Mouse (Mus musculus) limb, embryonic 15.5 days (tissue): ENCODE results near the gene Frem2. TPM values are rescaled to one million over a fixed set of nuclear protein-coding genes. Genes with fewer than 3 reads are reported as not detected.

Source experiments
- ATAC-seq: fragments of 200-750 bp; cut with Nextera tagmentation; 2 replicates; pipeline ENCODE4 v1.8.0; 2017; ENCODE audit warnings: low read depth, moderate TSS enrichment; ENCODE audit not compliant: insufficient number of reproducible peaks, low FRiP score, low TSS enrichment
- H3K27ac ChIP-seq: fragments of 300-500 bp; sonication (generic); 2 replicates; pipeline ENCODE4 v1.5.1; 2015; ENCODE audit warnings: moderate library complexity, mild to moderate bottlenecking, inconsistent platforms
- H3K27me3 ChIP-seq: fragments of 300-500 bp; sonication (generic); 2 replicates; pipeline ENCODE4 v1.6.1; 2015; ENCODE audit warnings: inconsistent platforms
- H3K36me3 ChIP-seq: fragments of 300-500 bp; sonication (generic); 2 replicates; pipeline ENCODE4 v1.6.1; 2015; ENCODE audit warnings: inconsistent platforms
- H3K4me1 ChIP-seq: fragments of 300-500 bp; sonication (generic); 2 replicates; pipeline ENCODE4 v1.6.1; 2015; ENCODE audit warnings: inconsistent platforms
- H3K4me2 ChIP-seq: fragments of 300-500 bp; sonication (generic); 2 replicates; pipeline ENCODE4 v1.6.1; 2015; ENCODE audit warnings: mild to moderate bottlenecking, inconsistent platforms
- H3K4me3 ChIP-seq: fragments of 300-500 bp; sonication (generic); 2 replicates; pipeline ENCODE4 v1.5.1; 2015; ENCODE audit warnings: mild to moderate bottlenecking, inconsistent platforms
- H3K9ac ChIP-seq: fragments of 300-500 bp; sonication (generic); 2 replicates; pipeline ENCODE4 v1.6.1; 2015; ENCODE audit warnings: inconsistent platforms
- H3K9me3 ChIP-seq: fragments of 300-500 bp; sonication (generic); 2 replicates; pipeline ENCODE4 v1.6.1; 2016; ENCODE audit warnings: inconsistent platforms
- WGBS: fragments of 180-500 bp; shearing (Covaris S2); methylation state at CpG from one replicate; pipeline ENCODE4 v1.1.7; 2015; 5-methylcytosine and 5-hydroxymethylcytosine counted together
- polyA plus RNA-seq: library from polyadenylated mRNA; unstranded; fragments of >200 nt; fragmentation: Nextera tagmentation; extraction: Ambion mirVana; gene quantifications from 2 replicates; pipeline ENCODE4 v1.2.1, GENCODE M21; 2015

Gene Frem2
- polyA plus RNA-seq, 1 experiment from 2014 or later: 5.2 TPM

DNA sequence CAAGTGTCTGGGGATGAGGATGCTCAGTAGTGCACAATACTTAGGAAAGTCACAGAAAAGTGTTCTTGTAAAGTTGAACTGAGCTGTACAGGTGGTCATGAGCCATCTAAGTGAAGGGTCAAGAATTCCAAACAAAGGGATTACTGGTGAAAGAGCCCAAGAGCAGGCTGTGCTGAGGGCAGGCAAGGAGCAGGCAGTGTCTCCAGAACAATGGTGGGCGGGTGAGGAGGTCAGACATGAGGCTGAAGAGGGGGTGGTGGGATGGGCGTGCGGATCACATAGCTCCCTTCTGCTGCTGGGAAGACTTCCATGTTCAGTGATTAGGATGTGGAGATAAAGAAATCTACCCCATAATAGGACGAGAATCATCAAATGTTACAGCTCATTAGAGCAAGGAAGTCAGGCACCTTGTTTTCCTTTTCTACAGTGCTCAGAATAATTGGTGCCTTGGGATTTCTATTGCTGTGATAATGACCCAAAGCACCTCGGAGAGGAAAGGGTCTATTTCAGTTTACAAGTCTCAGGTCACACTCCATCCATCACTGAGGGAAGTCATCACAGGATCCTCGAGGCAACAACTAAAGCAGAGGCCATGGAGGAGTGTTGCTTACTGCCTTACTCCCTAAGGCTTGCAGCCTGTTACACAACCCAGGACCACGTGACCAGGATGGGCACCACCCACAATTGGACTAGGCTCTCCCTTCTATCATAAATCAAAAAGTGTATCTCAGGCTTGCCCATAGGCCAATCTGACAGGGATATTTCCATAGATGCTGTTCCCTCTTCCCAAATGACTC, 80.6 kb downstream of the Frem2 start:
- no peak for ATAC-seq
- H3K27me3 ChIP-seq: no peaks in the 10 kb centered on the region
- WGBS: 48% methylated on average over 7 of the region's 7 CpGs
- H3K36me3 ChIP-seq: no peaks in the 10 kb centered on the region
- H3K4me1 ChIP-seq: no peaks in the 10 kb centered on the region
- no peak overlapping the region for H3K27ac ChIP-seq
- no peak overlapping the region for H3K9ac ChIP-seq
- no peak overlapping the region for H3K4me3 ChIP-seq
- no peaks in the 10 kb centered on the region for H3K9me3 ChIP-seq
- H3K4me2 ChIP-seq: no peak overlapping the region

DNA sequence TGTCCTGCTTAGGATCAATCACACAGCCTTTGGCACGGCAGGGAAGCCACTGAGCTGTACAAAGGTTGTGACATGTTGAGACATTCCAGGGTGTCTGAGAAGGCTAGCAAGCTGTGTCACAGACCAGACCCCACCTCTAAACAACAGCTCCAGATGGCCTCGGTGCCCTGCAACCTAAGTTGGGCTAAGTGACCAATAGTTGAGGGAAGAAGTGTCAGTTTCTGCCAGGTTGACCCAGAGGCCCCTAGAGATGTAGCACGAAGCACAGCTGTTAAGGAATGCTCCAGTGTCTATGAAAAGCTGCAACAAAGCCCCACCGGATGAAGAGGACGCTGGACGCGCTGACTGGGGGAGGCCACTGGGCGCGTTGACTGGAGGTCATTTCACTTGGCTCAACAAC, 83.0 kb downstream of the Frem2 start:
- no peak overlapping the region for H3K4me2 ChIP-seq
- H3K9me3 ChIP-seq: no peaks in the 10 kb centered on the region
- no peaks in the 10 kb centered on the region for H3K27me3 ChIP-seq
- ATAC-seq: no peak
- no peak overlapping the region for H3K27ac ChIP-seq
- H3K4me1 ChIP-seq: no peaks in the 10 kb centered on the region
- H3K36me3 ChIP-seq: no peaks in the 10 kb centered on the region
- H3K9ac ChIP-seq: no peak overlapping the region
- no peak overlapping the region for H3K4me3 ChIP-seq
- WGBS: 68% methylated on average over 9 of the region's 9 CpGs

GRCm38 (mm10) chr3:53571663-53572062, 85.5 kb downstream of the Frem2 start:
- 77% methylated on average over 6 of the region's 6 CpGs for WGBS
- Histone ChIP-seq H3K4me3 (no peak overlapping the region), H3K27me3 (no peaks in the 10 kb centered on the region), H3K9ac (no peak overlapping the region), H3K9me3 (no peaks in the 10 kb centered on the region), H3K4me2 (no peak overlapping the region), H3K4me1 (no peaks in the 10 kb centered on the region), H3K27ac (no peak overlapping the region), H3K36me3 (no peaks in the 10 kb centered on the region)
- ATAC-seq: no peak

GRCm38 (mm10) chr3:53564521-53564920, 92.6 kb downstream of the Frem2 start:
- Histone ChIP-seq H3K9ac (no peak overlapping the region), H3K4me1 (no peaks in the 10 kb centered on the region; the same call in 1 of the 2 replicates), H3K4me3 (no peak overlapping the region), H3K9me3 (no peaks in the 10 kb centered on the region), H3K4me2 (no peak overlapping the region), H3K36me3 (no peaks in the 10 kb centered on the region), H3K27ac (no peak overlapping the region), H3K27me3 (no peaks in the 10 kb centered on the region)
- 50% methylated on average over 7 of the region's 7 CpGs for WGBS
- ATAC-seq: no peak

GRCm38 (mm10) chr3:53563746-53564145, 93.4 kb downstream of the Frem2 start:
- H3K4me2 ChIP-seq: no peak overlapping the region
- no peak for ATAC-seq
- 64% methylated on average over 7 of the region's 7 CpGs for WGBS

GRCm38 (mm10) chr3:53561813-53562212, 95.3 kb downstream of the Frem2 start:
- H3K36me3 ChIP-seq: no peaks in the 10 kb centered on the region
- peaks cover 8% of the 10 kb centered on the region for H3K4me1 ChIP-seq
- no peaks in the 10 kb centered on the region for H3K9me3 ChIP-seq
- H3K4me2 ChIP-seq: no peak overlapping the region
- WGBS: 76% methylated on average over 7 of the region's 7 CpGs
- H3K4me3 ChIP-seq: no peak overlapping the region
- H3K9ac ChIP-seq: no peak overlapping the region
- no peak for ATAC-seq
- H3K27me3 ChIP-seq: no peaks in the 10 kb centered on the region
- no peak overlapping the region for H3K27ac ChIP-seq

More at GRCm38 (mm10) chr3:53563746-53564145, 93.4 kb downstream of the Frem2 start:
- no peak overlapping the region for H3K9ac ChIP-seq
- H3K27me3 ChIP-seq: no peaks in the 10 kb centered on the region
- H3K36me3 ChIP-seq: no peaks in the 10 kb centered on the region
- H3K4me1 ChIP-seq: no peaks in the 10 kb centered on the region; the same call in 1 of the 2 replicates
- H3K4me3 ChIP-seq: no peak overlapping the region
- no peak overlapping the region for H3K27ac ChIP-seq
- H3K9me3 ChIP-seq: no peaks in the 10 kb centered on the region

DNA sequence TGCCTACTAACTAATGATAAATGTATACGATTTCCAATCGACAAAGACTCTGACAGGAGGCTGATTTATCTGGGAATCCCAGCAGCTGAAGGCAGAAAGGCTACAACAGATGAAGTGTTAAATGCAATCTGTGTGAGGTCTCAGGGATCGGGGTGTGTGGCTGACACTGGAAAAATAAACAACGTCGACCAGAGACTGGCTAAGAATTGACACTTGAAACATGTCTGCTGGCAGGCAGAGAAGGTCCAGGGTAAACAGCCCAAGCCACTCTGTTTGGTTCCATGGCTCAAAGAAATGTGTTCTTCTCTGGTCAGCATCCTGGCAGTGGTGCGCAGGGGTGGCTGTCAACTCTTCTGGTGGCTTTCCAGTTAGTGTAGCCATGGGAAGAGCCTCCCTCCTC, 98.1 kb downstream of the Frem2 start:
- 26% methylated on average over 6 of the region's 6 CpGs for WGBS

GRCm38 (mm10) chr3:53558230-53558629, 98.9 kb downstream of the Frem2 start:
- WGBS: 60% methylated on average over 9 of the region's 9 CpGs
- no peak for ATAC-seq
- peak overlapping the region; percentile 22; the same call in 1 of the 2 replicates for H3K27ac ChIP-seq

More for the DNA sequence above, 98.1 kb downstream of the Frem2 start:
- Histone ChIP-seq H3K4me3 (no peak overlapping the region), H3K4me2 (no peak overlapping the region), H3K27ac (no peak overlapping the region), H3K27me3 (no peaks in the 10 kb centered on the region), H3K9ac (no peak overlapping the region), H3K36me3 (no peaks in the 10 kb centered on the region), H3K9me3 (no peaks in the 10 kb centered on the region), H3K4me1 (peaks cover 9% of the 10 kb centered on the region)
- no peak for ATAC-seq

GRCm38 (mm10) chr3:53557388-53558214, 99.6 kb downstream of the Frem2 start:
- no peak overlapping the region for H3K4me3 ChIP-seq
- H3K36me3 ChIP-seq: no peaks in the 10 kb centered on the region
- WGBS: 62% methylated on average over 16 of the region's 16 CpGs
- H3K4me1 ChIP-seq: peaks cover 9% of the 10 kb centered on the region
- H3K27ac ChIP-seq: peak overlapping the region; percentile 22; the same call in 1 of the 2 replicates
- H3K9me3 ChIP-seq: no peaks in the 10 kb centered on the region
- peak overlapping the region; percentile 1; the same call in 1 of the 2 replicates for H3K4me2 ChIP-seq
- no peaks in the 10 kb centered on the region for H3K27me3 ChIP-seq
- ATAC-seq: no peak
- no peak overlapping the region for H3K9ac ChIP-seq

More at GRCm38 (mm10) chr3:53558230-53558629, 98.9 kb downstream of the Frem2 start:
- Histone ChIP-seq H3K36me3 (no peaks in the 10 kb centered on the region), H3K4me2 (no peak overlapping the region), H3K9me3 (no peaks in the 10 kb centered on the region), H3K9ac (no peak overlapping the region), H3K4me3 (no peak overlapping the region), H3K27me3 (no peaks in the 10 kb centered on the region), H3K4me1 (peaks cover 9% of the 10 kb centered on the region)

DNA sequence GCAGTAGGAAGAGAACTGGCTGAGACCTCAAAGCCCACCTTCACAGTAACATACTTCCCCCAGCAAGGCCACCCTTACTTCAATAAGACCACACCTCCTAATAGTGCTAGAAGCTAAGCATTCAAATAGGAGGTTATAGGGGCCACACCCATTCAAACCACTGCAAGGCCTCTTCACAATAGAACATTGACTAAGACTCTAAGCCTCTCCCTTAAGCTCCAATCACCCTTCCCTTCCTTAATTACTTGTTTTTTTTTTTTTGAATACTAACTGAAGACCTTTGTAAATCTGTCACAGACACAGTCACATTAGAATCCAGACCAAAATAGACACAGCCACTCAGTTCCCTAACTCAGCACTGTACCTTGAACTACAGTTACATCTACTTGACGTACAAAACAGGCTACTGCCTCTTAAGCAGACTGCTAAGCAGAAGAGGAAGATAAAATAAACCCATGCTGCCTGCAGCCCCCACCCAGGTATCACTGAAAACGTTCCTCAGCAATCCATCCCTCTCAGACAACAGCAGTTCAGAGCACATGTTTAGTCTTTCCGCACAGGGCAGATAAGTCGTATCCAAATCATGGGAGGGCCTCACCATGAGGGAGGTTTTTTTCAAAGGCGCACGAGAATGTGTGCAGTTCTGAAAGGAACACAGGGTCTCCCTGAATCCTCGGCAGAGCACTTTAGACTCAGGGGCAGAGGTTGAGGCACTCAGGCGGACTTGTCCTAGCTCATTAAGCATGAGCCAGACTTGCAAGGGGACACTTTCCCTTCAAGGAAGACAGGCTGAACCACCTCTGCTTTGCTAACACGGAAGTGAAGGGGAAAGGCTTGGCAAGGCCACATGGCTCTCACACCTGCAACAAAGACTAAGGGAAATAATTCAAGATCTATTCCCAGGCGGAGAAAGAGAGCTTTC, 101.9 kb downstream of the Frem2 start:
- Histone ChIP-seq H3K27me3 (no peaks in the 10 kb centered on the region), H3K9ac (no peak overlapping the region)

DNA sequence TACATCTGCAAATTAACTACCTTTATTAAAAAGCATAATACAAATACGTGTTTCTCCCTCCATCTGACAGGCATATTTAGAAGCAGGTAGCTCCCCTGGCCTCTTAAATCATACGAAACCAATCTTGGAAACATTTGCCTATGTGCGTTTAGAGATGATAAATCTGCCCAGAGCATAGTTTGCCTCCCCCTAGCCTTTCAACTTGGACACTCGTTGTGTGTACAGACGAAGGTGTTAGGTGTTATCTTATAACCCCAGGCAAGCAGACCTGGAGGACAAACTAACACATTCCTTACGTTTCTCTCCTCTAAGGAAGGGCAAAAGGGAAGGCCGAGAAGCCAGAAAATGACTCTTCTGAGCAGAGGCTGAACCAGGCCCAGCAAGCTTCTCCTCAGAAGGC, 104.5 kb downstream of the Frem2 start:
- Histone ChIP-seq H3K27me3 (no peaks in the 10 kb centered on the region), H3K9ac (no peak overlapping the region), H3K36me3 (no peaks in the 10 kb centered on the region), H3K4me2 (no peak overlapping the region), H3K4me1 (peaks cover 9% of the 10 kb centered on the region), H3K9me3 (no peaks in the 10 kb centered on the region), H3K27ac (no peak overlapping the region), H3K4me3 (no peak overlapping the region)
- WGBS: 35% methylated on average over 7 of the region's 7 CpGs
- no peak for ATAC-seq

More for the DNA sequence above, 101.9 kb downstream of the Frem2 start:
- WGBS: 68% methylated on average over 10 of the region's 10 CpGs
- peaks cover 9% of the 10 kb centered on the region for H3K4me1 ChIP-seq
- no peaks in the 10 kb centered on the region for H3K36me3 ChIP-seq
- H3K9me3 ChIP-seq: no peaks in the 10 kb centered on the region
- no peak overlapping the region for H3K4me3 ChIP-seq
- H3K4me2 ChIP-seq: no peak overlapping the region
- no peak for ATAC-seq
- no peak overlapping the region for H3K27ac ChIP-seq
